Mouse (Mus musculus) layer of hippocampus, postnatal 14 days (tissue): Measurements from ENCODE around the gene Asic3. TPM values are rescaled to one million over a fixed set of nuclear protein-coding genes. Genes with fewer than 3 reads are reported as not detected.

Experiments used
- DNase-seq, 2 experiments: peaks; one replicate each; pipeline ENCODE4 v3.0.0; 2021 to 2022; ENCODE audit warnings: low spot score in 2 of 2, mixed read lengths in 1 of 2
- total RNA-seq, 2 experiments: library from RNA; stranded (reverse); gene quantifications; 2 replicates each; pipeline ENCODE4 v1.2.3; 2021

Asic3 gene
- total RNA-seq, 2 experiments from 2014 or later = 0.18 TPM; not detected in 1

GRCm38 (mm10) chr5:24416222-24416736, 3.1 kb downstream of the Asic3 start:
- DNase-seq = peak; percentile 69 to 77

- no peak for DNase-seq
Observed at GRCm38 (mm10) chr5:24417587-24417986, 4.4 kb downstream of the Asic3 start.

- no peak for DNase-seq
Observed at GRCm38 (mm10) chr5:24420381-24420780, 7.2 kb downstream of the Asic3 start.

- DNase-seq = peak; percentile 98 to 100
Observed at GRCm38 (mm10) chr5:24423129-24424003, 10.2 kb downstream of the Asic3 start, which contains the start of the genes Cdk5 and Slc4a2. Gene Cdk5, minus strand, starts transcription at chr5:24423530. Gene Slc4a2, plus strand, starts transcription at chr5:24423837.

GRCm38 (mm10) chr5:24424004-24424781, 11.0 kb downstream of the Asic3 start:
- peak in 1 of 2 experiments; percentile 30 for DNase-seq

- DNase-seq = peak; percentile 66 to 74
Observed at GRCm38 (mm10) chr5:24424861-24425411, 11.7 kb downstream of the Asic3 start.

GRCm38 (mm10) chr5:24425421-24426036, 12.3 kb downstream of the Asic3 start:
- no peak for DNase-seq

- no peak for DNase-seq
Observed at GRCm38 (mm10) chr5:24426037-24426432, 12.8 kb downstream of the Asic3 start.

- no peak for DNase-seq
Observed at GRCm38 (mm10) chr5:24426556-24427284, 13.5 kb downstream of the Asic3 start.

GRCm38 (mm10) chr5:24427285-24427633, 14.1 kb downstream of the Asic3 start:
- DNase-seq = no peak

GRCm38 (mm10) chr5:24427981-24428402, 14.8 kb downstream of the Asic3 start:
- no peak for DNase-seq

GRCm38 (mm10) chr5:24428596-24428995, 15.4 kb downstream of the Asic3 start:
- DNase-seq = no peak

GRCm38 (mm10) chr5:24433993-24434392, 20.8 kb downstream of the Asic3 start:
- DNase-seq = no peak

GRCm38 (mm10) chr5:24441187-24441586, 28.0 kb downstream of the Asic3 start:
- no peak for DNase-seq

GRCm38 (mm10) chr5:24442029-24442428, 28.8 kb downstream of the Asic3 start:
- DNase-seq = no peak

GRCm38 (mm10) chr5:24443204-24443603, 30.0 kb downstream of the Asic3 start:
- DNase-seq = no peak

- no peak for DNase-seq
Observed at GRCm38 (mm10) chr5:24443927-24444326, 30.7 kb downstream of the Asic3 start.

- peak; percentile 92 to 94 for DNase-seq
Observed at GRCm38 (mm10) chr5:24444746-24445427, 31.7 kb downstream of the Asic3 start, which contains the start of gene Fastk. Gene Fastk, minus strand, starts transcription at chr5:24445287.

- DNase-seq = no peak
Observed at GRCm38 (mm10) chr5:24445428-24446080, 32.4 kb downstream of the Asic3 start.
